In the genomic region with DNA sequence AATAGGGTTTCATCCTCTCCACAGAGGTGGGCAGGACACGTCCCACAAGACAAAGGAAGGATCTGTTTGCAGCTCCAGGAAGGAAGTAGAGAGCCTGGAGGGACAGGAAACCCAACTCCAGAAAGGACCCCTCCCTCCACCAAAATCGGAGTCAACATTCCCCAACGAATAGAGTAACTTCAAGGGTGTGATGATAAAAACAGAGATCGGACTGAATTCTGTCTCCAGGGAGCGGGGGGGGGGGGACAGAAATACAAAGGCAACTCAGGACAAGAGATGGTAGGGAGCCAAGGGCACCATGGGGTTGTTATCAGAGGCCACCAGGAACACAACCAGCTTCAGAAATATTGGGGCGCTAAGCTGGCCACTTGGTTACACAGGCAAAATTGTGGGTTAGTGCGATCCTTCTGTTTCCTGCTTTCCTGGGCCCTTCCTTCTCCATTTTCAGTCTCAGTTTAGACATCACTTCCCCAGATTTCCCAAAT, we compare ENCODE assay signal across 11 mouse cellular contexts.
DNase-seq lines count a peak whose midpoint lies in the region; ATAC-seq and TF ChIP-seq lines count a peak whose summit lies in the region.
"Had no signal": no experiment of that assay in that cellular context is flagged by ENCODE, and none has a peak within 500 bp of the region (broad histone marks: within the 10 kb centered on the region; RNA-seq: fewer than 3 reads in every experiment).

No protein-coding gene starts in this region.

- TF ChIP-seq CTCF in lung, adult 2 months (IDR thresholded peaks at IDR 0.05; ENCODE audit: insufficient read depth, low read length), result no peak

- peak overlapping the region; percentile 84 for H3K27ac ChIP-seq in heart, embryonic 16.5 days (ENCODE audit: low read length)

- H3K36me3 ChIP-seq in heart, embryonic 16.5 days (ENCODE audit: control insufficient read depth, insufficient read depth), result no peaks in the 10 kb centered on the region
- H3K36me3 ChIP-seq: G1E; limb, embryonic 15.5 days had no signal

- TF ChIP-seq POLR2A in lung, adult 2 months (IDR thresholded peaks at IDR 0.05; ENCODE audit: borderline replicate concordance, extremely low read depth, low read depth, low read length), result no peak

- H3K9me3 ChIP-seq in heart, embryonic 16.5 days (replicated peaks; ENCODE audit: control insufficient read depth, low read length), result no peaks in the 10 kb centered on the region
- H3K9me3 ChIP-seq: G1E; limb, embryonic 15.5 days had no signal

- H3K4me3 ChIP-seq in lung, adult 2 months (replicated peaks; ENCODE audit: extremely low read depth, low read depth, low read length), result no peak overlapping the region
- H3K4me3 ChIP-seq in heart, embryonic 16.5 days (ENCODE audit: low read length), result no peak overlapping the region
- H3K4me3 ChIP-seq: limb, embryonic 15.5 days had no signal

- no peak overlapping the region for H3K4me2 ChIP-seq in heart, embryonic 16.5 days (ENCODE audit: low read depth, low read length)
- H3K4me2 ChIP-seq: limb, embryonic 15.5 days had no signal

- ATAC-seq in heart, embryonic 16.5 days (replicated peaks; ENCODE audit: extremely low read depth, insufficient read depth, low FRiP score), result peak; percentile 32; the same call in 1 of the 2 replicates

- H3K27me3 ChIP-seq in heart, embryonic 16.5 days (ENCODE audit: control insufficient read depth, insufficient read depth, low read length), result no peaks in the 10 kb centered on the region
- H3K27me3 ChIP-seq: limb, embryonic 15.5 days had no signal

- H3K4me1 ChIP-seq in lung, adult 2 months (ENCODE audit: control insufficient read depth, insufficient read depth, low read length), result peaks cover 11% of the 10 kb centered on the region
- peaks cover 2% of the 10 kb centered on the region; the same call in 1 of the 2 replicates for H3K4me1 ChIP-seq in heart, embryonic 16.5 days (ENCODE audit: control insufficient read depth, insufficient read depth, low read length)
- H3K4me1 ChIP-seq: limb, embryonic 15.5 days had no signal

- DNase-seq in lung, adult 18-20 months, result peak; percentile 39 to 63
- DNase-seq in lung, adult 2 months, result no peak
- DNase-seq in kidney, postnatal 36 days, result peak; percentile 42 to 75
- DNase-seq in thymus, postnatal 0 days (ENCODE audit: low spot score), result no peak
- DNase-seq in embryo, embryonic 10.5 days (ENCODE audit: low spot score), result no peak
- no peak for DNase-seq in spleen, adult 12 weeks (ENCODE audit: low spot score)
- DNase-seq: cerebellum, postnatal 25 days; thymus, postnatal 25 days had no signal

- 42% methylated on average over 7 of the region's 7 CpGs for WGBS in lung, adult 2 months
- WGBS in heart, embryonic 16.5 days, result 51% methylated on average over 7 of the region's 7 CpGs

- no peak overlapping the region for H3K9ac ChIP-seq in heart, embryonic 16.5 days (ENCODE audit: low read length)
- H3K9ac ChIP-seq: limb, embryonic 15.5 days had no signal

Comparison
In these comparisons a context has a peak if more than half of its experiments do, and no peak if none do; other contexts are left out.
1. DNase-seq: peak in lung, adult 18-20 months (2 of 2) and kidney, postnatal 36 days (2 of 2); none in lung, adult 2 months (single experiment), thymus, postnatal 0 days (single experiment), embryo, embryonic 10.5 days (single experiment) and spleen, adult 12 weeks (single experiment).